Comparison of ENCODE assay signal across 10 mouse cellular contexts in genomic region chr7:98875390-98875990, GRCm38 (mm10). TPM values are rescaled to one million over a fixed set of nuclear protein-coding genes. Genes with fewer than 3 reads are reported as not detected.
DNase-seq lines count a peak whose midpoint lies in the region; ATAC-seq and TF ChIP-seq lines count a peak whose summit lies in the region.
"Had no signal": no experiment of that assay in that cellular context is flagged by ENCODE, and none has a peak within 500 bp of the region (broad histone marks: within the 10 kb centered on the region; RNA-seq: fewer than 3 reads in every experiment).

No protein-coding gene starts in this region.

- H3K27ac ChIP-seq in lung, embryonic 15.5 days: peak overlapping the region; percentile 16; the same call in 1 of the 2 replicates
- peak overlapping the region; percentile 67; the same call in 1 of the 2 replicates for H3K27ac ChIP-seq in embryonic facial prominence, embryonic 10.5 days (replicated peaks)
- H3K27ac ChIP-seq in limb, embryonic 10.5 days: peak overlapping the region; percentile 53; the same call in 1 of the 2 replicates
- H3K27ac ChIP-seq: heart, adult 2 months; kidney, postnatal 0 days had no signal

- no peak overlapping the region for H3K4me3 ChIP-seq in lung, embryonic 15.5 days
- no peak overlapping the region for H3K4me3 ChIP-seq in lung, adult 2 months (replicated peaks; ENCODE audit: extremely low read depth, low read depth, low read length)
- no peak overlapping the region for H3K4me3 ChIP-seq in embryonic facial prominence, embryonic 10.5 days
- no peak overlapping the region for H3K4me3 ChIP-seq in limb, embryonic 10.5 days
- H3K4me3 ChIP-seq: heart, adult 2 months had no signal

- no peaks in the 10 kb centered on the region for H3K36me3 ChIP-seq in lung, embryonic 15.5 days
- no peaks in the 10 kb centered on the region for H3K36me3 ChIP-seq in embryonic facial prominence, embryonic 10.5 days (replicated peaks)
- H3K36me3 ChIP-seq in limb, embryonic 10.5 days: no peaks in the 10 kb centered on the region

- H3K4me2 ChIP-seq in lung, embryonic 15.5 days: no peak overlapping the region

- DNase-seq in cerebellum, postnatal 25 days: peak; percentile 39 to 65
- DNase-seq in cerebellum, adult 11 months: no peak
- no peak for DNase-seq in lung, adult 2 months
- no peak for DNase-seq in embryonic facial prominence, embryonic 10.5 days (ENCODE audit: low spot score)
- DNase-seq in limb, embryonic 10.5 days (ENCODE audit: low spot score): no peak
- no peak for DNase-seq in urinary bladder, postnatal 25 days (ENCODE audit: low spot score)
- DNase-seq in left cerebral cortex, adult 18-20 months (ENCODE audit: low spot score in 2 of 2): no peak
- DNase-seq: heart, adult 2 months had no signal

- ATAC-seq in lung, embryonic 15.5 days (ENCODE audit: borderline replicate concordance, extremely low read depth, low FRiP score, low TSS enrichment): no peak

- H3K4me1 ChIP-seq in lung, embryonic 15.5 days: peaks cover 40% of the 10 kb centered on the region
- no peaks in the 10 kb centered on the region; the same call in 1 of the 2 replicates for H3K4me1 ChIP-seq in lung, adult 2 months (ENCODE audit: control insufficient read depth, insufficient read depth, low read length)
- H3K4me1 ChIP-seq in embryonic facial prominence, embryonic 10.5 days: peaks cover 50% of the 10 kb centered on the region
- H3K4me1 ChIP-seq in limb, embryonic 10.5 days: peaks cover 67% of the 10 kb centered on the region

- no peak for TF ChIP-seq CTCF in lung, adult 2 months (IDR thresholded peaks at IDR 0.05; ENCODE audit: insufficient read depth, low read length)

- no peak for TF ChIP-seq POLR2A in lung, adult 2 months (IDR thresholded peaks at IDR 0.05; ENCODE audit: borderline replicate concordance, extremely low read depth, low read depth, low read length)

- 33% methylated on average over 13 of the region's 13 CpGs for WGBS in lung, embryonic 15.5 days
- WGBS in lung, adult 2 months: 46% methylated on average over 13 of the region's 13 CpGs
- 28% methylated on average over 13 of the region's 13 CpGs for WGBS in embryonic facial prominence, embryonic 10.5 days
- 25% methylated on average over 13 of the region's 13 CpGs for WGBS in limb, embryonic 10.5 days

- no peaks in the 10 kb centered on the region for H3K9me3 ChIP-seq in lung, embryonic 15.5 days
- H3K9me3 ChIP-seq in embryonic facial prominence, embryonic 10.5 days: no peaks in the 10 kb centered on the region
- no peaks in the 10 kb centered on the region for H3K9me3 ChIP-seq in limb, embryonic 10.5 days (replicated peaks)

- no peaks in the 10 kb centered on the region for H3K27me3 ChIP-seq in lung, embryonic 15.5 days
- H3K27me3 ChIP-seq in embryonic facial prominence, embryonic 10.5 days (replicated peaks; ENCODE audit: low read depth, poor library complexity, severe bottlenecking): peaks cover 69% of the 10 kb centered on the region
- peaks cover 59% of the 10 kb centered on the region for H3K27me3 ChIP-seq in limb, embryonic 10.5 days (ENCODE audit: low read depth, poor library complexity, severe bottlenecking)

- H3K9ac ChIP-seq in lung, embryonic 15.5 days: no peak overlapping the region

RNA-seq across cellular contexts. Expression of gene Wnt11, which starts 40.6 kb away (rescaled TPM):
- 18.9 and 19.8 TPM in 2 replicates for polyA plus RNA-seq in lung, embryonic 15.5 days (2015; fragmentation: Nextera tagmentation; extraction: Ambion mirVana)
- polyA plus RNA-seq in lung, adult 2 months (2012; rRNA removed): 35.1 and 47.3 TPM in 2 replicates
- polyA plus RNA-seq in embryonic facial prominence, embryonic 10.5 days (2016; fragmentation: Nextera tagmentation; extraction: Ambion mirVana): 2.0 TPM in 2 replicates
- 10.3 and 19.3 TPM in 2 replicates for polyA plus RNA-seq in limb, embryonic 10.5 days (2016; fragmentation: Nextera tagmentation; extraction: Ambion mirVana)
- under 1 TPM; 0.56 to 0.93 TPM for total RNA-seq in left cerebral cortex, adult 18-20 months (2021)

Comparison
In these comparisons a context has a peak if more than half of its experiments do, and no peak if none do; other contexts are left out.
1. DNase-seq: peak in cerebellum, postnatal 25 days (2 of 2); none in cerebellum, adult 11 months (single experiment), lung, adult 2 months (single experiment), embryonic facial prominence, embryonic 10.5 days (single experiment), limb, embryonic 10.5 days (single experiment), urinary bladder, postnatal 25 days (single experiment) and left cerebral cortex, adult 18-20 months (0 of 2).
2. H3K27ac ChIP-seq: peak in every context shown above with its lines; median percentile 67 in embryonic facial prominence, embryonic 10.5 days; 53 in limb, embryonic 10.5 days; 16 in lung, embryonic 15.5 days.